8 mouse cellular contexts compared by ENCODE assay signal in the genomic region with DNA sequence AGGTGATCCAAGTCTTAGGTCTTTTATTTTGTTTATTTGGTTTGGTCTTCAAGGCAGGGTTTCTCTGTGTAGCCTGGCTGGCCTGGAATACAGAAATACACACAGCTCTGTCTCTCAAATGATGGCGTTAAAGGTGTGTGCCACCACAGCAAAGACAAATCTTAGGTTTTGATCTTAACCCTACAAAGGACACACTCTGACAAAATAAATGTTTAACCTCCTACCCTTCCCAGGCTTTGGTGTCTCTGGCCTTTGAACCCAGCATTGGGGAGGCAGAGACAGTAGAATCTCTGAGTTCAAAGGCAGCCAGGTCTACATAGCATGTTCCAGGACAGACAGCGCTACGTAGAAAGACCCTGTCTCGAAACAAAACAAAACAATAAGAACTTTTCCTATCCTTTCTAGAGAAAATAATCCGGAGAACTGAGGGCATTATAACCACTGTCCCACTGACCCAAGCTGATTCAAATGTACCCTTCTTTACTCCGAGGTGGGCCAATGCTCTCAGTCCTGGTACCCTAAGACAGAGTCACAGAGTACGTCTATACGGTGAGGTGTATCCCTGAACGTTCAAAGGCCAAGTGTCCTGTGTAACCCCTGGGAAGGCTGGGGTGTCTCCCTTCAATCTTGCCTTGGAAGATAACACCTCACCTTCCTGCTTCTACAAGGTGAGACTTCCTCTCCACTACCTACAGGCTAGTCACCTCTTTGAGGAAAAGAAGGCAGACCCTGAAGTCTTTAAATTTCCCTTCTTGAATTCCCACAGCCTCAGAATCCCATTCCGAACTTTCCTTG. TPM values are rescaled to one million over a fixed set of nuclear protein-coding genes. Genes with fewer than 3 reads are reported as not detected.
DNase-seq lines count a peak whose midpoint lies in the region; ATAC-seq and TF ChIP-seq lines count a peak whose summit lies in the region.

No protein-coding gene starts in this region.

- peaks cover 17% of the 10 kb centered on the region for H3K79me2 ChIP-seq in myocyte (ENCODE audit: control insufficient read depth, insufficient read depth)

- peak overlapping the region; percentile 91 for H3K4me2 ChIP-seq in kidney, postnatal 0 days (ENCODE audit: low read length)
- H3K4me2 ChIP-seq in embryonic facial prominence, embryonic 13.5 days = peak overlapping the region; percentile 83
- H3K4me2 ChIP-seq in intestine, embryonic 14.5 days (ENCODE audit: low read length) = peak overlapping the region; percentile 58
- H3K4me2 ChIP-seq in myocyte (ENCODE audit: low read depth) = peak overlapping the region; percentile 96

- H3K27me3 ChIP-seq in kidney, postnatal 0 days (ENCODE audit: insufficient read depth, low read length) = no peaks in the 10 kb centered on the region
- no peaks in the 10 kb centered on the region for H3K27me3 ChIP-seq in embryonic facial prominence, embryonic 13.5 days
- H3K27me3 ChIP-seq in intestine, embryonic 14.5 days (replicated peaks; ENCODE audit: control insufficient read depth, insufficient read depth, low read length) = no peaks in the 10 kb centered on the region
- H3K27me3 ChIP-seq in myocyte (ENCODE audit: control insufficient read depth, insufficient read depth, insufficient read length) = no peaks in the 10 kb centered on the region

- peak overlapping the region; percentile 77 for H3K9ac ChIP-seq in kidney, postnatal 0 days (ENCODE audit: low read depth, low read length)
- peak overlapping the region; percentile 89 for H3K9ac ChIP-seq in embryonic facial prominence, embryonic 13.5 days
- peak overlapping the region; percentile 58 for H3K9ac ChIP-seq in intestine, embryonic 14.5 days (ENCODE audit: low read length)

- DNase-seq in kidney, postnatal 0 days (ENCODE audit: low spot score) = no peak
- no peak for DNase-seq in kidney, postnatal 4 days
- DNase-seq in intestine, embryonic 14.5 days (ENCODE audit: low spot score) = no peak
- no peak for DNase-seq in frontal cortex, postnatal 10 days (ENCODE audit: low spot score in 2 of 2)
- no peak for DNase-seq in adipocyte (ENCODE audit: low spot score)

- WGBS in kidney, postnatal 0 days = 82% methylated on average over 10 of the region's 10 CpGs
- 85% methylated on average over 10 of the region's 10 CpGs for WGBS in embryonic facial prominence, embryonic 13.5 days
- WGBS in intestine, embryonic 14.5 days = 87% methylated on average over 10 of the region's 10 CpGs

- ATAC-seq in kidney, postnatal 0 days (replicated peaks; ENCODE audit: low FRiP score, low read depth) = no peak
- ATAC-seq in embryonic facial prominence, embryonic 13.5 days (ENCODE audit: insufficient number of reproducible peaks, insufficient read depth, low FRiP score, low TSS enrichment, low read depth) = no peak
- no peak for ATAC-seq in intestine, embryonic 14.5 days (replicated peaks; ENCODE audit: low FRiP score, low TSS enrichment, low read depth)
- no peak for ATAC-seq in granulocyte monocyte progenitor cell, adult 5-6 weeks (replicated peaks; ENCODE audit: poor library complexity, severe bottlenecking)

- peak overlapping the region; percentile 73 for H3ac ChIP-seq in myocyte (ENCODE audit: control insufficient read depth, insufficient read length)

- no peak for TF ChIP-seq POLR2A in myocyte (IDR thresholded peaks at IDR 0.05; ENCODE audit: insufficient read length, low read depth)

- H3K36me3 ChIP-seq in kidney, postnatal 0 days (ENCODE audit: insufficient read depth, low read length) = no peaks in the 10 kb centered on the region
- peaks cover 4% of the 10 kb centered on the region; the same call in 1 of the 2 replicates for H3K36me3 ChIP-seq in embryonic facial prominence, embryonic 13.5 days
- peaks cover 5% of the 10 kb centered on the region; the same call in 1 of the 2 replicates for H3K36me3 ChIP-seq in intestine, embryonic 14.5 days (ENCODE audit: control insufficient read depth, insufficient read depth, low read length)
- H3K36me3 ChIP-seq in myocyte (ENCODE audit: control insufficient read depth, insufficient read depth) = no peaks in the 10 kb centered on the region

- no peaks in the 10 kb centered on the region for H3K9me3 ChIP-seq in kidney, postnatal 0 days (replicated peaks; ENCODE audit: low read length)
- H3K9me3 ChIP-seq in embryonic facial prominence, embryonic 13.5 days = no peaks in the 10 kb centered on the region
- H3K9me3 ChIP-seq in intestine, embryonic 14.5 days (ENCODE audit: control insufficient read depth, low read length) = no peaks in the 10 kb centered on the region

- peak overlapping the region; percentile 75; the same call in 1 of the 2 replicates for H3K27ac ChIP-seq in kidney, postnatal 0 days
- H3K27ac ChIP-seq in embryonic facial prominence, embryonic 13.5 days = no peak overlapping the region
- no peak overlapping the region for H3K27ac ChIP-seq in intestine, embryonic 14.5 days (ENCODE audit: low read depth)

- TF ChIP-seq CTCF in kidney, postnatal 0 days (IDR thresholded peaks at IDR 0.05; ENCODE audit: low read depth) = no peak

- H3K4me1 ChIP-seq in kidney, postnatal 0 days (replicated peaks; ENCODE audit: insufficient read depth, low read length) = peaks cover 25% of the 10 kb centered on the region
- H3K4me1 ChIP-seq in embryonic facial prominence, embryonic 13.5 days = peaks cover 45% of the 10 kb centered on the region
- peaks cover 11% of the 10 kb centered on the region for H3K4me1 ChIP-seq in intestine, embryonic 14.5 days (replicated peaks; ENCODE audit: control insufficient read depth, insufficient read depth, low read length)

- H3K4me3 ChIP-seq in kidney, postnatal 0 days (replicated peaks; ENCODE audit: low read depth, low read length) = peak overlapping the region; percentile 64
- H3K4me3 ChIP-seq in embryonic facial prominence, embryonic 13.5 days = peak overlapping the region; percentile 81
- H3K4me3 ChIP-seq in intestine, embryonic 14.5 days (ENCODE audit: low read depth, low read length) = peak overlapping the region; percentile 58
- H3K4me3 ChIP-seq in myocyte = peak overlapping the region; percentile 54

TF ChIP-seq in myocyte, 11 proteins besides CTCF, POLR2A, EP300 and RAD21:
- TF ChIP-seq MYOD1 (IDR thresholded peaks at IDR 0.05; ENCODE audit: control insufficient read depth in 1 of 3, insufficient read length in 2 of 3, low read depth in 2 of 3) = no peak
- TF ChIP-seq E2F4 (IDR thresholded peaks at IDR 0.05; ENCODE audit: insufficient read depth) = no peak
- TF ChIP-seq SRF (IDR thresholded peaks at IDR 0.05; ENCODE audit: control insufficient read depth, insufficient read length, low read depth) = no peak
- no peak for TF ChIP-seq POLR2AphosphoS2 (IDR thresholded peaks at IDR 0.05; ENCODE audit: insufficient read length, low read depth)
- no peak for TF ChIP-seq MYOG (IDR thresholded peaks at IDR 0.05; ENCODE audit: control insufficient read depth in 1 of 3, insufficient read depth in 1 of 3, insufficient read length in 2 of 3, low read depth in 2 of 3)
- no peak for TF ChIP-seq MAX (IDR thresholded peaks at IDR 0.05; ENCODE audit: low read depth)
- TF ChIP-seq USF1 (IDR thresholded peaks at IDR 0.05; ENCODE audit: low read depth) = no peak
- TF ChIP-seq REST (IDR thresholded peaks at IDR 0.05; ENCODE audit: insufficient read depth, insufficient read length) = no peak

RNA-seq across cellular contexts. Expression of a gene that starts 1.2 kb away (rescaled TPM):
- polyA plus RNA-seq in kidney, postnatal 0 days (2015; fragmentation: Nextera tagmentation; extraction: Ambion mirVana) = 21.0 and 21.2 TPM in 2 replicates
- polyA plus RNA-seq in embryonic facial prominence, embryonic 13.5 days (2015; fragmentation: Nextera tagmentation; extraction: Ambion mirVana) = 13.6 and 14.7 TPM in 2 replicates
- polyA plus RNA-seq in intestine, embryonic 14.5 days (2014; fragmentation: Nextera tagmentation; extraction: Ambion mirVana) = 6.1 and 8.0 TPM in 2 replicates
- 24.8 TPM for polyA plus RNA-seq in myocyte (2012; fragmentation: generic; extraction: Trizol)
- 5.4 TPM in 2 replicates for total RNA-seq in granulocyte monocyte progenitor cell, adult 5-6 weeks (2014; fragmentation: Nextera tagmentation)
- 3.2 and 3.6 TPM in 2 replicates for total RNA-seq in granulocyte monocyte progenitor cell, adult 5-6 weeks (2017)

RNA-seq across cellular contexts. Expression of a gene that starts 40.0 kb away (rescaled TPM):
- 12.9 and 15.7 TPM in 2 replicates for polyA plus RNA-seq in kidney, postnatal 0 days (2015; fragmentation: Nextera tagmentation; extraction: Ambion mirVana)
- polyA plus RNA-seq in embryonic facial prominence, embryonic 13.5 days (2015; fragmentation: Nextera tagmentation; extraction: Ambion mirVana) = 7.0 and 8.2 TPM in 2 replicates
- polyA plus RNA-seq in intestine, embryonic 14.5 days (2014; fragmentation: Nextera tagmentation; extraction: Ambion mirVana) = 6.3 and 8.3 TPM in 2 replicates
- polyA plus RNA-seq in myocyte (2012; fragmentation: generic; extraction: Trizol) = 2.0 TPM
- total RNA-seq in granulocyte monocyte progenitor cell, adult 5-6 weeks (2014; fragmentation: Nextera tagmentation) = 0.92 and 2.1 TPM in 2 replicates
- 0.93 and 2.0 TPM in 2 replicates for total RNA-seq in granulocyte monocyte progenitor cell, adult 5-6 weeks (2017)

RNA-seq across cellular contexts. Expression of a gene that starts 50.4 kb away (rescaled TPM):
- polyA plus RNA-seq in kidney, postnatal 0 days (2015; fragmentation: Nextera tagmentation; extraction: Ambion mirVana) = not detected in 2 replicates
- not detected in 2 replicates for polyA plus RNA-seq in embryonic facial prominence, embryonic 13.5 days (2015; fragmentation: Nextera tagmentation; extraction: Ambion mirVana)
- not detected in 2 replicates for polyA plus RNA-seq in intestine, embryonic 14.5 days (2014; fragmentation: Nextera tagmentation; extraction: Ambion mirVana)
- not detected for polyA plus RNA-seq in myocyte (2012; fragmentation: generic; extraction: Trizol)
- not detected in 2 replicates for total RNA-seq in granulocyte monocyte progenitor cell, adult 5-6 weeks (2014; fragmentation: Nextera tagmentation)
- total RNA-seq in granulocyte monocyte progenitor cell, adult 5-6 weeks (2017) = not detected in 2 replicates

RNA-seq across cellular contexts. Expression of a gene that starts 58.5 kb away (rescaled TPM):
- polyA plus RNA-seq in kidney, postnatal 0 days (2015; fragmentation: Nextera tagmentation; extraction: Ambion mirVana) = 34.6 and 38.7 TPM in 2 replicates
- polyA plus RNA-seq in embryonic facial prominence, embryonic 13.5 days (2015; fragmentation: Nextera tagmentation; extraction: Ambion mirVana) = 56.2 and 59.1 TPM in 2 replicates
- 56.5 and 59.3 TPM in 2 replicates for polyA plus RNA-seq in intestine, embryonic 14.5 days (2014; fragmentation: Nextera tagmentation; extraction: Ambion mirVana)
- 34.6 TPM for polyA plus RNA-seq in myocyte (2012; fragmentation: generic; extraction: Trizol)
- 54.1 and 64.2 TPM in 2 replicates for total RNA-seq in granulocyte monocyte progenitor cell, adult 5-6 weeks (2014; fragmentation: Nextera tagmentation)
- 50.5 and 56.3 TPM in 2 replicates for total RNA-seq in granulocyte monocyte progenitor cell, adult 5-6 weeks (2017)
